Mouse (Mus musculus) CH12.LX (cell line): ENCODE measurements around the gene Lrrc26. TPM values are rescaled to one million over a fixed set of nuclear protein-coding genes. Genes with fewer than 3 reads are reported as not detected.

Source experiments
- DNase-seq: peaks from one replicate; pipeline ENCODE4 v3.0.0-alpha.2; 2013; ENCODE audit errors: extremely low read depth
- H3K27ac ChIP-seq: 2 replicates; pipeline ENCODE4 v1.5.1; 2012; ENCODE audit warnings: low read depth, mild to moderate bottlenecking, control low read depth, moderate library complexity; ENCODE audit not compliant: insufficient read depth
- H3K27me3 ChIP-seq: replicated peaks from 2 replicates; pipeline ENCODE3; 2012; ENCODE audit warnings: inconsistent platforms
- H3K36me3 ChIP-seq, 2 experiments: replicated peaks in 1 of 2; 2 replicates each; pipeline versions ENCODE3 to v1.6.1; 2012; ENCODE audit warnings: inconsistent platforms in 1 of 2, low read length in 1 of 2, mild to moderate bottlenecking in 1 of 2, mixed read lengths in 1 of 2, moderate library complexity in 1 of 2; ENCODE audit not compliant: control insufficient read depth in 1 of 2, insufficient read depth in 1 of 2
- H3K4me1 ChIP-seq, 2 experiments: 2 replicates each; pipeline ENCODE4 v1.6.1; 2012; ENCODE audit warnings: inconsistent platforms in 1 of 2, moderate library complexity in 1 of 2; ENCODE audit not compliant: insufficient read depth in 2 of 2, control insufficient read depth in 1 of 2
- H3K4me2 ChIP-seq: 2 replicates; pipeline ENCODE4 v1.6.1; 2012; ENCODE audit warnings: low read depth, mild to moderate bottlenecking, control low read depth; ENCODE audit not compliant: poor library complexity, insufficient read depth, severe bottlenecking
- H3K4me3 ChIP-seq, 3 experiments: fragments of 150-350 bp in 1 of 3; sonication (generic) in 1 of 3; replicated peaks in 1 of 3; 2 replicates each; pipeline versions ENCODE3 to v1.5.1; 2011 to 2012; ENCODE audit warnings: low read depth in 2 of 3, low read length in 2 of 3, mild to moderate bottlenecking in 2 of 3, moderate library complexity in 2 of 3, control low read depth in 1 of 3, improper control_type of control experiment in 1 of 3, inconsistent platforms in 1 of 3, mixed read lengths in 1 of 3; ENCODE audit not compliant: poor library complexity in 1 of 3
- H3K79me2 ChIP-seq: replicated peaks from 2 replicates; pipeline ENCODE4 v1.6.1; 2012; ENCODE audit warnings: mild to moderate bottlenecking, moderate library complexity; ENCODE audit not compliant: control insufficient read depth, poor library complexity, insufficient read depth, severe bottlenecking; ENCODE audit errors: extremely low read depth
- H3K9ac ChIP-seq: 2 replicates; pipeline ENCODE4 v1.6.1; 2012; ENCODE audit warnings: low read depth, mild to moderate bottlenecking, control low read depth, moderate library complexity; ENCODE audit not compliant: insufficient read depth
- H3K9me3 ChIP-seq: replicated peaks from 2 replicates; pipeline ENCODE3; 2012; ENCODE audit warnings: low read length, inconsistent platforms, mixed read lengths
- CHD1 ChIP-seq: IDR thresholded peaks from 2 replicates; pipeline ENCODE4 v1.6.1; 2012; ENCODE audit warnings: low read depth, low read length, improper control_type of control experiment, inconsistent platforms
- EP300 ChIP-seq: IDR thresholded peaks from 2 replicates; pipeline ENCODE4 v1.6.1; 2011; ENCODE audit warnings: low read length, improper control_type of control experiment
- ETS1 ChIP-seq: conservative IDR thresholded peaks from 2 replicates; pipeline ENCODE4 v1.6.1; 2012; ENCODE audit warnings: low read depth, mild to moderate bottlenecking, inconsistent platforms, low read length, improper control_type of control experiment, moderate library complexity
- GABPA ChIP-seq: IDR thresholded peaks from 2 replicates; pipeline ENCODE4 v1.6.1; 2012; ENCODE audit warnings: low read depth, low read length, improper control_type of control experiment, inconsistent platforms; ENCODE audit not compliant: insufficient replicate concordance
- HCFC1 ChIP-seq: IDR thresholded peaks from 2 replicates; pipeline ENCODE4 v1.6.1; 2012; ENCODE audit warnings: low read depth, mild to moderate bottlenecking, inconsistent platforms, low read length, improper control_type of control experiment
- JUN ChIP-seq: IDR thresholded peaks from 2 replicates; pipeline ENCODE4 v1.6.1; 2011; ENCODE audit warnings: low read depth, mild to moderate bottlenecking, low read length, improper control_type of control experiment, moderate library complexity; ENCODE audit not compliant: insufficient read depth
- KAT2A ChIP-seq: IDR thresholded peaks from 2 replicates; pipeline ENCODE4 v1.6.1; 2012; ENCODE audit warnings: low read length, improper control_type of control experiment, inconsistent platforms; ENCODE audit not compliant: insufficient replicate concordance
- MAZ ChIP-seq: IDR thresholded peaks from 2 replicates; pipeline ENCODE4 v1.6.1; 2012; ENCODE audit warnings: low read depth, mild to moderate bottlenecking, inconsistent platforms, low read length, improper control_type of control experiment, moderate library complexity
- MXI1 ChIP-seq: IDR thresholded peaks from 2 replicates; pipeline ENCODE4 v1.6.1; 2011; ENCODE audit warnings: mild to moderate bottlenecking, low read depth, low read length, improper control_type of control experiment
- NELFE ChIP-seq: IDR thresholded peaks from 2 replicates; pipeline ENCODE4 v1.6.1; 2011; ENCODE audit warnings: low read depth, low read length, improper control_type of control experiment
- PAX5 ChIP-seq: IDR thresholded peaks from 2 replicates; pipeline ENCODE4 v1.6.1; 2012; ENCODE audit warnings: low read length, inconsistent platforms, mixed read lengths
- POLR2A ChIP-seq: IDR thresholded peaks from 2 replicates; pipeline ENCODE4 v1.6.1; 2011; ENCODE audit warnings: low read depth, mild to moderate bottlenecking, improper control_type of control experiment, low read length
- SIN3A ChIP-seq: IDR thresholded peaks from 2 replicates; pipeline ENCODE4 v1.6.1; 2012; ENCODE audit warnings: low read length, improper control_type of control experiment, inconsistent platforms
- SMC3 ChIP-seq: IDR thresholded peaks from 2 replicates; pipeline ENCODE4 v1.6.1; 2011; ENCODE audit warnings: low read depth, low read length, improper control_type of control experiment
- TBP ChIP-seq: conservative IDR thresholded peaks from 2 replicates; pipeline ENCODE4 v1.6.1; 2011; ENCODE audit warnings: low read depth, low read length, improper control_type of control experiment
- USF1 ChIP-seq: IDR thresholded peaks from 2 replicates; pipeline ENCODE4 v1.6.1; 2014; ENCODE audit warnings: low read depth, mild to moderate bottlenecking, inconsistent platforms, low read length, improper control_type of control experiment
- USF2 ChIP-seq: conservative IDR thresholded peaks from 2 replicates; pipeline ENCODE4 v1.6.1; 2011; ENCODE audit warnings: low read depth, low read length, improper control_type of control experiment
- ZC3H11A ChIP-seq: IDR thresholded peaks from 2 replicates; pipeline ENCODE4 v1.6.1; 2012; ENCODE audit warnings: low read depth, mild to moderate bottlenecking, inconsistent platforms, low read length, improper control_type of control experiment
- ZMIZ1 ChIP-seq: IDR thresholded peaks from 2 replicates; pipeline ENCODE4 v1.6.1; 2012; ENCODE audit warnings: low read depth, mild to moderate bottlenecking, inconsistent platforms, low read length, improper control_type of control experiment
- dilution Hi-C: fragments of 300-500 bp; cut with MboI; formaldehyde crosslinking; loops from 2 replicates; pipeline ENCODE4 v1.14.3; 2020; ENCODE audit warnings: low sequenced_read_pairs; ENCODE audit not compliant: extremely low pct_unique_long_range_greater_than_20kb, extremely low pct_ligation_motif_present
- in situ Hi-C: fragments of 300-500 bp; cut with MboI; formaldehyde crosslinking; loops from 3 replicates; pipeline ENCODE4 v1.14.3; 2019; ENCODE audit warnings: low sequenced_read_pairs, low pct_ligation_motif_present, low pct_unique_long_range_greater_than_20kb, mixed read lengths
- polyA plus RNA-seq: library from polyadenylated mRNA; unstranded; fragments of >175 nt; gene quantifications from 2 replicates; pipeline ENCODE4 v1.2.1, GENCODE M21; 2012; ENCODE audit warnings: low read depth; ENCODE audit not compliant: insufficient read length
- total RNA-seq, 2 experiments: library from RNA; depleted of rRNA; stranded (reverse); fragments of 300-350 nt in 1 of 2; fragments of >200 nt in 1 of 2; gene quantifications; 2 replicates each; pipeline ENCODE4 v1.2.3; 2012 to 2014

The Lrrc26 gene
- total and polyA plus RNA-seq, 3 experiments = not detected

DNA sequence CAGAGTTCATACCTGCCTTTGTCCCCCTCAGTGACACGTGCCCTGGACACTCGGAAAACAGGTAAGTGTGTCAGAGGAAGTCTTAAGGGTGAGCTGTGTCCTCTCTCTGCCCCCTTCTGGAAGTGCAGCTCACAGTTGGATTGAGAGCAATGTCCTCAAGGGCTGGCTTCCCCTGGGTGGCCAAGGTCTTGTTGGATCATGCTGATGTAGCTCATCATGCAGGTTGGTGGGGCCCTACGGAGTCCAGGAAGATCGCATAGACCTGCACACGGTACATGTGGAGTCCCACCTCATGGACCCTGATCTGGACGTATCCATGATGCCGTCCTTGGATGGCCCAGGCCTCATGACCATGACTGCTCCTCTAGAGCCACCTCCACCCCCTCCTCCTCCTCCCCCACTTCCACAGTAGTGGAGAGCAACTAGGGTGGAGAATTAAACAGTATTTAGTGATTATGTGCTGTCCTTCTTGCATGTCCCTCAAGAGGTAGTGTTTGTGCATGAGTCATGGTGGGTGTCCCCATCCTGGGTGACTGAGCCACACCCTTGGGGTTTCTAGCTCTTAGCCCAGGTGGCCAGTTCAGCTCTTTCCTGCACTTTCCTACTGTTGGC lies 875 bp upstream of the Lrrc26 start:
- no peak for DNase-seq
- H3K4me2 ChIP-seq = no peak overlapping the region
- H3K27me3 ChIP-seq = peaks cover 31% of the 10 kb centered on the region
- H3K79me2 ChIP-seq = no peaks in the 10 kb centered on the region
- no peak overlapping the region for H3K9ac ChIP-seq
- no peak overlapping the region for H3K27ac ChIP-seq
- no peaks in the 10 kb centered on the region for H3K9me3 ChIP-seq
- no peak overlapping the region for H3K4me3 ChIP-seq
- H3K36me3 ChIP-seq = peaks cover 22 to 34% of the 10 kb centered on the region in 2 experiments
- in situ Hi-C loops = no loop called here
- peaks cover 2 to 4% of the 10 kb centered on the region in 2 experiments; a peak in 3 of 4 replicates for H3K4me1 ChIP-seq
- no peak for TF ChIP-seq JUN
- no peak for TF ChIP-seq ZC3H11A
- TF ChIP-seq USF1 = no peak
- no peak for TF ChIP-seq POLR2A
- no peak for TF ChIP-seq SMC3
- no peak for TF ChIP-seq NELFE
- no peak for TF ChIP-seq KAT2A
- no peak for TF ChIP-seq USF2
- no peak for TF ChIP-seq CHD1
- no peak for TF ChIP-seq PAX5
- no peak for TF ChIP-seq GABPA
- TF ChIP-seq, all 38 proteins: peak for 0
- dilution Hi-C loops = no loop called here

DNA sequence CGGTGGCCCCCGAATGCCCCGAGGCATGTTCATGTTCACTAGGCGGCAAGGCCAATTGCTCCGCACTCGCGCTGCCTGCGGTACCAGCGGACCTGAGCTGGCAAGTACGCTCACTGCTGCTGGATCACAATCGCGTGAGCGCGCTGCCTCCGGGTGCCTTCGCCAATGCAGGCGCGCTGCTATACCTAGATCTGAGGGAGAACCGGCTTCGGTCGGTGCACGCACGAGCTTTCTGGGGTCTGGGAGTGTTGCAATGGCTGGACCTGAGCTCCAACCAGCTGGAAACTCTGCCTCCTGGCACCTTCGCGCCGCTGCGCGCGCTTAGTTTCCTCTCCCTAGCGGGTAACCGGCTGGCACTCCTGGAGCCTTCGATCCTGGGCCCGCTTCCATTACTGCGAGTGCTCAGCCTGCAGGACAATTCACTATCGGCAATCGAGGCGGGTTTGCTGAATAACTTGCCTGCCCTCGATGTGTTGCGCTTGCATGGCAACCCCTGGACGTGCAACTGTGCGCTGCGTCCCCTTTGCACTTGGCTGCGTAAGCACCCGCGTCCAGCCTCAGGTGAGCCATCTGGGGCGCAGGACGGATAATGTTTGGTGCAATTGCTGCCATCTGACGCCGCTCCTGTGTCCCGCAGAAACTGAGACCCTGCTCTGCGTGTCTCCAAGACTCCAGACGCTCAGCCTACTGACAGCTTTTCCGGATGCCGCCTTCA lies 543 bp downstream of the Lrrc26 start:
- Histone ChIP-seq H3K9ac (no peak overlapping the region), H3K36me3 (peaks cover 10 to 20% of the 10 kb centered on the region in 2 experiments), H3K4me2 (no peak overlapping the region), H3K27ac (no peak overlapping the region), H3K79me2 (no peaks in the 10 kb centered on the region), H3K9me3 (no peaks in the 10 kb centered on the region), H3K27me3 (peaks cover 46% of the 10 kb centered on the region), H3K4me1 (peaks cover 2 to 4% of the 10 kb centered on the region in 2 experiments; a peak in 3 of 4 replicates)
- dilution Hi-C loops (no loop called here), in situ Hi-C loops (no loop called here)
- no peak for DNase-seq
- no peak for TF ChIP-seq EP300
- no peak for TF ChIP-seq CHD1
- no peak for TF ChIP-seq HCFC1
- no peak for TF ChIP-seq MAZ
- TF ChIP-seq SIN3A = no peak
- TF ChIP-seq KAT2A = no peak
- TF ChIP-seq ZMIZ1 = no peak
- no peak for TF ChIP-seq JUN
- TF ChIP-seq ETS1 = no peak
- no peak for TF ChIP-seq TBP
- TF ChIP-seq MXI1 = no peak
- TF ChIP-seq, all 38 proteins: peak for 0
- H3K4me3 ChIP-seq = no peak overlapping the region
